Mouse (Mus musculus): Measurements from ENCODE around the gene Tedc2.
A peak's percentile ranks its signal among the peaks of the same experiment; 100 is the strongest.

The Tedc2 gene

DNA sequence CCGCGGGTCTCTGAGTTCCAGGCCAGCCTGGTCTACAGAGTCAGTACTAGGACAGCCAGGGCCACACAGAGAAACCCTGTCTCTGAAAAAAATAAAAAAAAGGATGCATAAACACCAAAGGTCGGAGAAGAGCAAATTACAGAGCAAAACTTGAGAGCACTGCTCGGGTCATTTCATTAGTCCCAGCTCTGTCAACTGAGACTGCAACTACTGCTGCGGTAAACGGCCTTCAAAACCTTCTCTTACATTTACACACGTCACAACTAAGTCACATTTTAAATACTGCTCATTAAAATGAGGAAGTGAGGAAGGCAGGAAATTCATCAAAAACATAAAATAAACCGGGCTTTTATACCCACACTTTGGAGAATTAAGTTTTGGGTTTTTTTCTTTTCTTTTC lies 27.8 kb downstream of the Tedc2 start:
- no peak for DNase-seq

DNA sequence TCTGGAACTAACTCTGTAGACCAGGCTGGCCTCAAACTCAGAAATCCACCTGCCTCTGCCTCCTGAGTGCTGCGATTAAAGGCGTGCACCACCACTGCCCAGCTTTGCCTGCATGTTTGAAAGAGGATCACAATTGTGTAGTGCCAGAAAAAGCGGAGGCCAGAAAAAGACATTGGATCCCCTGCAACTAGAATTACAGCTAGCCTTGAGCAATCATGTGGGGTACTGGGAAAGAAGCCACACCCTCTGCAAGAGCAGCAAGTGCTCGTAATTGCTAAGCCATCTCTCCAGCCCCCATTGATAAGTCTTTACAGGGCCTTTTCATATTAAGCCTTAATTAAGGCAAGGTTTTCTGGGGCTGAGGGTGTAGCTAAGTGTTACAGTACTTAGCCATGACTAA lies 29.2 kb downstream of the Tedc2 start:
- DNase-seq, result no peak

DNA sequence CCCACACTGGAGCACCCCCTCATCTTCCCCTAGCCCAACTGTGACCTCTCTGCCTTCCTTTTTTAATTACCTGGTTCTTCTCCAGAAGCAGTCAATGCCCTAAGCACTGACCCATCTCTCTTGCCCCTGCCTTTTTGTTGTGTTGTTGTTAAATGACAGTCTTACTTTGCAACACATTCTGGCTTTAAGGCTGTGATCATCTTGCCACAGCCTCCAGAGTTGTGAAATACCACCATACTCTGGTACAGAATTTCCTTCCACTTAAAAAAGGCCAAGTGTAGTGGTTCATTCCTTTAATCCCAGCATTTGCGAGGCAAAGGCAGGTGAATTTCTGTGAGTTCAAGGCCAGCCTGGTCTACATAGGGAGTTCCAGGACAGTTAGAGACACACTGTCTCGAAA lies 29.7 kb downstream of the Tedc2 start:
- DNase-seq, result no peak

DNA sequence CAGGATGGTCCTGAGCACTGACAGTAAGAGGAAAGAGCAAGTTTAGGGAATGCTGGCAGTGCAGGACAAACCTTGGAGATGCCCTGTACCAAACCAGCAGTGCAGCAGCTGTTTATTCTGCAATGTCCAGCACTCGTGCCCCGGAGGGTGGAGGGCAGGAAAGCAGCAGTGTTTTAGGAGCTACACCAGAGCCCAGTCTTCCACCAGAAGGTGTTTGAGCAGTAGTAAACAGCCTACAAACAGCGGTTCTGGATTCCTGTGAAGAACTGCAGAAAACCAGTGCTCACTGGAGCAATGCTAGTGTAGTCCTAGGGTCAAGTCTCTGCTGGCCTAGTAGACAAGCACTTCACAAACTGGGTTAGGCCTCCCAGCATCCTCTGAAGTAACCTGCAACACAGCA lies 46.4 kb downstream of the Tedc2 start:
- no peak for DNase-seq

DNA sequence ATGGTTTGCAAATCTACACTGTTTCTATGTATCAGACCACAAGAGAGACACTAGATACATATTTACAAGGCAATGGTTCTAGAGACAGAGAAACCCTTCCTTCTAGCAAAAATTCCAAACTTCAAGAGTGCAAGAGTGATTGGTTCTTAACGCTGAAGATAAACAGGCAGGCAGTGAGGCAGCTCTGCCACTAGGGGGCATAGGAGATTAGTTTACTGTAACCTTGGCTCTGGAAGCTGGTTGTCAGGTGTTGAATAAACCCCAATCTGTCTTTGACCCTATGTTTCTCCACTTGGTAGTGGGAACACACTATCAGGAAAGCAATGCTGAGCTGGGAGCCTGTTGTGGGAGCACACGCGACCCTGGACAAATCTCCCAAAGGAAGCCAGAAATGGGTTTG lies 47.2 kb downstream of the Tedc2 start:
- DNase-seq, result peak in 1 of 2 experiments; percentile 76

DNA sequence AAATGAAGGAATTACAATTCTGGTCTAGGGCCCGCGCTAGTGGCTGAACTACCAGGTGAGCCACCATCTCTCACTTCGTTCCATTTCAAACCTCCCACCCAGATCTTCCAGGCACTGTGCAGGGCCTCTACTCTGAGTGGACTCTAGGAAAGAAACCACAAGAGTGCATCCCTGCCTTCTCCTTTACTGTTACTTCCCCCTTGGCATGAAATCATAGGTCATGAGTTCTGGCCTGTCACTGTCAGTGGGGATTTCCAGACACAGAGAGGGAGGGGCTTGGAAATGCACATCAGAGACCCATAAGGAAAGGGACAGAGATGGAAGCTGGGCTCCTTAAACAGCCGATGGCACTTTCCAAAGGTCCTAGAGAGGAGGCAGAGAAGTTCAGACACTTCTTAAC lies 48.9 kb downstream of the Tedc2 start:
- no peak for DNase-seq

DNA sequence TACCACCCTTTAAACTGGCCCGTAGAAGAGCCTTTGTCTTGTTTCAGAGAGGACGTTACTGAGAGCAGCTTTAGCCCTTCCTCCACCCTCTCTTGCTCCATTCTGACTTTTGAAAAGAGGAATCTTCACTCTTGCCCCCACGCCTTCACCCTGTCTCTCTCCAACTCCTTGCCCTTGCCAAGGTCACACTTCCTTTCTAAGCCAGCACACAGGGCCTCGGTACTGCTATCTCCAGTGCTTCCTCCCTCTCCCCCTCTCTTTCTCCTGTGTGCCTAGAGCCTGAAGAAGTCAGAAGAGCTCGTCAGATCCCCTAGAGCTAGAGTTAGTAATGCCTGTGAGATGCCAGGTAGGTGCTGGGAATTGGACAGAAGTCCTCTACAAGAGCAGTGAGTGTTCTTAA lies 49.9 kb downstream of the Tedc2 start:
- no peak for DNase-seq

DNA sequence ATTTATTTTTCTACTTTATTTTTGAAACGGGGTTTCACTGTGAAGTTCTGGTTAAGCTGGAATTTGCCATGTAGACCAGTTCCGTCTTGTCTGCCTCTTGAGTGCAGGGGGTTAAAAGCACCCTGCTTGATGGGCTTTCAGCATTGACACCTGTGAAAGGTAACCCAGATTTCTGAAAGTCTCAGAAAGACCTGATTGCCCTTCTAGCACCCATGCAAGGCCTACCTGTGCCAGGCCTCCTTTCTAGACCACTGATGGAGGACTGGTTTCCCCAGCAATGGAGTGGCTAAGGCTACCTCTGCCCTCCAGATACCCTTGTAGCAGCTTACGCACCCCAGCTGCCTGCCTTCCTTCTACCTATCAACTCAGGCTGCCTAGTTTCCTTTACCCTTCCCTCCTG lies 50.5 kb downstream of the Tedc2 start:
- DNase-seq, result no peak

DNA sequence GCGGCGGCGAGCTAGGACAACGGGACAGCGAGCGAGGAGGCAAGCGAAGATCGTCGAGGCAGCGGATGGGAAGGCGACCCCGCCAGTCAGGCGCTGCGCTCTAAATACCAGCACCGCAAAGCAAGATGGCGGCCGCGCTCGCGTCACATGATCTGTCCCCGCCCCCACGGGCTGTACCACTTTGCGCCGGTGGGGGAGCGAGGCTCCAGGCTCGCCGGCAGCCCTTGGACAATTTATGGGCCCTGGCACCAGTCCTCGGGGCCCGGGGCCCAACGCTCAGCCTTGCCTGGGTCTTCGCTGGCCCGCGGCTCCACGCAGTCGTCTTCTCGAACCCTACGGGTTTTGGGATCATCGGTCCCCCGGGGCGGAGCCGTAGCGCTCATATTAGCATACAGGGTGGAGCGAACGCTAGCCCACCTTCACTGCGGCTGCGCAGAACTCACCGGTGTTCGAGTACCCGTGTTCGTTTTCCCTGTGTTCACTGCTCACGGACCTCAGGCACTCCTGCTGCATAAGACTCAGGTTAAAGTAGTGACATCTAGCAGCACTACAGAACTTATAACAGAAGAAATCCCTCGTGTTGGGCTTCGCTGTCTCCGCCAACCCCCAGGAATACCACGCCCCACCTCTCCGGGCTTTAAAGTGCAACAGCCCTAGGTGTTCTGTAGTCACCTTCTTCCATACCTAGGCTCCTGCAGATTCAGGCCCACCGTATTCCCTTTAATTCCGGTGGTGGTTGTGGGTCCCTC lies 51.2 kb downstream of the Tedc2 start, which contains the start of gene Atp6v0c:
Gene Atp6v0c (minus strand): TSS at position 386 of the 749 bp plus-strand sequence.
- peak; percentile 95 to 97 for DNase-seq

DNA sequence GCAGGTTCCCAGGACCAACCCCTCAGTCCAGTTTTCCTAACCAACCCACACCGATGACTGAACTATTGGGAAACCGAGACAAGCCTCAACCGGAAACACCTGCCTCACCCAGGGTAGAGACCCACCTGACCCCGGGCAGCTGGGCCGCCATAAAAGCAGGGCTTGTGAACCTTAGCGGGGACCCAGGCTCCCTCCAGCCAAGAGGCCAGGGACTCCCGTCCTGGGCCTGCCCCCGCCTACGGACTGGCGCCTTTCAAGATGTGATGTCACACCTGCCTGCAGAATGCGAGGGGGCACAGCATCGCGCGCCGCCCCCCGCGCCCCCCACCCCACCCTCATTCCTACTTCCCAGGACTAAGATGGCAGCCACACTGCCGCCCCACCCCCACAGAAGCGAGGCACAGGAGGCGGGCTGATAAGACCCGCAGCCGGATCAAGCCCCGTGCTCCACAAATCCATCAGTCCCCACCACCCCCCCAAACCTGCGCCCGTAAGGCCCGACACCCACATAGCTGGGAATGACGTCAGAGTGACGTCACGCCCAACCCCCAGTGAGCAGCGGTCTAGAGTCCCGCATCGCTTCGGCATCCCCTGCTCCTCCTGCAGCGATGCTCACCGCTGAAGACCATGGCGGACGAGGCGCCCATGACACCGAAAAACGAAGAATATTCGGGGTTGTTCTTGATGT lies 51.9 kb downstream of the Tedc2 start:
- peak; percentile 49 to 63 for DNase-seq

DNA sequence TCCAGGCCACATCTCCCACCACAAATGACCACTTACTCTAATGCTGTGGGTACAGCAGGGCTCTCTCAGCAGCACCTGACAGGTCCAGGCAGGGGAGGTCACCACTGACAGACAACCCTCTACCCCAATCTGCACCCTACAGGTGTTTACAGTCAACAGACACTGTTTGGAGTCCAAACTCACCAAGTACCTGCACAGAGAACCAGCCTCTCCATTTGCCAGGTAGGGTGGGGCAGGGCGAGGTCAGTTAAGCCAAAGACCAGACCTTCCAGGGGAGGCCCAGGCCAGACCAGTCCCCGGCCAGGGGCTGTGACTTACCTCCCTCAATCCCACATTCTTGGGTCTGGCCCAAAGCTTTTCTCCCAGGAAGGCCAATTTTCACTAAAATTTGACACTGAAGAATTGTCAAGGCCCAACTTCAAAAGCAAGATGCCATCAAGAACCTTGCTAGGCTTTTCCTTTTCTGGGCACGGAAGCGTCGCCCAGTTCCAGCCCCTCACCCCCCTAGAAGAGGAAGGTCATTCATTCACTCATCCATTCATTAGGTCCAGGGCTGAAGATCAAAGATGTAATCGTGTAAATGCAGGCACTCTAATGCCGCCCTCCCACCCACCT lies 52.7 kb downstream of the Tedc2 start:
- DNase-seq, result peak in 1 of 2 experiments; percentile 28

DNA sequence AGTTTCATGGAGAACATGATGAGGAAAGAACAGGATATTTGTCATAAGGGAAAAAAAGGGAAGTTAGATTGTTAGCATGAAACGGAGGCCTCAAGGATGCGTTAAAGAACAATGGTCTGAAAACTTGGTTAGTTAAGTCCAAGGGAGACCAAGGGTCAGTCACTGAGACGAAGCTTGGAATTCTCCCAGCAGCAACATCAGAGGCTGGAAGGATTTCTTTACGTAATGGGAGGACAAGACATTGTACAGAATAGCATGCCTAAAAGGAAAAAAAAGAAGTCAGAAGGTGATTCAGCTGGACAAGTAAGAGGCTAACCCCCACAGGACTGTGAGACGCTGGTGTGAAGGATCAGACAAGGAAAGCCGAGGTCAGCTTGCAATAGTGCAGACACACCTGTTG lies 53.5 kb downstream of the Tedc2 start:
- peak in 1 of 2 experiments; percentile 45 for DNase-seq

Data from kidney, adult 8-10 months (tissue).